Mouse (Mus musculus): Measurements from ENCODE around the gene Gsk3a.

Gene Gsk3a

DNA sequence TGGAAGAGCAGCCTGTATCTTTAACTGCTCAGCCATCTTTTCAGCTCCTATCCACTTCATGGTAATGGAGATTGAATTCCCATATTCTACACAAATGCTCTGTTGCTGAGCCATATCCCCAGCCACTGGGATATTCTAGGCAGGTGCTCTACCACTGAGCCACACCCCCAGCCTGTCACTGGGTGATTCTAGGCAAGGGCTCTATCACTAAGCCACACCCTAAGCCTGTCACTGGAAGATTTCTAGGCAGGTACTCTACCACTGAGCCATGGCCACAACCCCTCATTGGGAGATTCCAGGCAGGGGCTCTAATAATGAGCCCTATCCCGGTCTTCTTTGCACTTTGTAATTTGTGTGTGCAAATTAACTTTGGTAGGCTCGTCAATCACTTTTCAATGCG lies 42.5 kb downstream of the Gsk3a start:
- in situ Hi-C loops (cut with MboI; ENCODE audit: low sequenced_read_pairs): no loop called here

DNA sequence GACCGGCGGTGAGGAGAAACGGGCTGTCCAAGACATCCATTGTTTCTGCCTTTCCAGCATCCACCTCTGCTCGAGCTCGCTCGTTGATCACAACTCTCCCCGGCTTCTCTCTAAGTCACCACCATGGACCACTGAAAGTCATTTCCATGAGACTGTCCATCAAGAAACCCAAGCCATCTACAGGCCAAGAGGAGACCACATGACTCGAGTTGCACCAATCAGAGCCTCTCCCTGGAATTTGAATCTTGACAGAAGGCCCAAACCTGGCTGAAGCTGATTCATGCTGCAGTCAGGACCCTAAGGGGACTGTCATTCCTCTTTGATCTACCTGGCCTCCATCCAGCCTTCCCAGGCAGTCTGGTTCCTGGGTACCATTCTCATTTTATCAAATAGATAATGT lies 45.5 kb downstream of the Gsk3a start:
- in situ Hi-C loops (cut with MboI; ENCODE audit: low sequenced_read_pairs): no loop called here

DNA sequence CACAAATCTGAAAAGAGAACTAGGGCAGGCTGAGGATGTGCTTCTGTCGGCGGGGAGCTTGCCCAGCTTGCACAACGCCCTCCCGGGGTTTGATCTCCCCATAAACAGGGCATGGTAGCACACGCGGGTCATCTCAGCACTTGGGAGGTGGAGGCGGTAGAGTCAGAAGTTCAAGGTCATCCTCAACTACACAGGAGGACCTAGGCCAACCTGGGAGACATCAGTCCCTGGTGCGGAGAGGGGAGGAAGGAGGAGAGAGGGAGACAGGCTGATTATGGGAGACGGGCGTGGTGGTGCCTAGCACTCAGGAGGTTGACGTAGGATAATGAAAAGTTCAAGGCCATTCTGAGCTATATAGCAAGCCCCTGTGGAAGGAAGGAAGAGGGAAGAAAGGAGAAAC lies 46.8 kb downstream of the Gsk3a start:
- in situ Hi-C loops (cut with MboI; ENCODE audit: low sequenced_read_pairs): no loop called here

DNA sequence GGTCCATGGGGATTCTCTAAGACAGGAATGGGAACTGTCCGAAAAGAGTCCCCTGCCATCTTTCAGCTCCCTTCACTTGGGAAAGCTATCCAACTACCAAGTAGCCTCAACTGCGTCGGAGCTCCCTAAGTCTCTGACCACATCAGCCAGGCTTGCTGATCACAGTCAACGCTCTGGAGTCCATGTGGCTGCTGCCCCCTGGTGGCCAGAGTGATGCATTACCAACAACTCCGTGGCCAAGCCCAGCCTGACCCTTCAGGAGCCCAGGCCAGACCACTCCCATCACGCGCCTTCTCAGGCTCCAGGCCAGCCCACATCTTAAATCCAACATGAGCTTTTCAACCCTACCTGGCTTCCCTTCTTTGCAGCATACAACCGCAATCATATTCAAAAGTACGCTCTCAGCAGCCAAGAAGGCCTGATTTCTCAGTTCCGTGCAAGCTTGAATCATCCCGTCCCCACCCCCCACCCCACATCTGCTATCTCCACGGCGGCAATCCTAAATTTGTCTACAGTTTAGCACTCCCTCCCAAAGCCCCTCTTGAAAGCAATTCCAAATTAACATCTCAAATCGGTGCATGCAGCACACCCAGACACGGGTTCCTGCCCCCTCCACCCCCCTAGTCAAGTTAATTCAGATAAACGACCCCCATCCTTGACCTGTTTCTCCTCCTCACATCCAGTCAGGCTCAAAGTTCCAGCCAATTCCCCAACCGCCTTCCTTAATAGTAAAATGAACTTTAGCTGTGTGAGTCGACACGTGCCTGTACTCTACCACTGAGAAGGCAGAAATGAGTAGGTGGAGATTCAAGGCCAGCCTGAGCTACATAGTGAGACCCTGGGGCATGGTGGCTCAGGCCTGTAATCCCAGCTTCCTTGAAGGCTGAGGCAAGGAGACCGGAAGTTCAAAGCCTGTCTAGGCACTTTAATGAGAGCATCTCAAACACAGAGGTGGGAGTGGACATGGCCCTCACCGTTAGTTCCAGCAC lies 49.7 kb downstream of the Gsk3a start:
- in situ Hi-C loops (cut with MboI; ENCODE audit: low sequenced_read_pairs): loop anchor here (5.0 kb wide), 1 partner anchor 61 kb away; no protein-coding TSS in a partner anchor

DNA sequence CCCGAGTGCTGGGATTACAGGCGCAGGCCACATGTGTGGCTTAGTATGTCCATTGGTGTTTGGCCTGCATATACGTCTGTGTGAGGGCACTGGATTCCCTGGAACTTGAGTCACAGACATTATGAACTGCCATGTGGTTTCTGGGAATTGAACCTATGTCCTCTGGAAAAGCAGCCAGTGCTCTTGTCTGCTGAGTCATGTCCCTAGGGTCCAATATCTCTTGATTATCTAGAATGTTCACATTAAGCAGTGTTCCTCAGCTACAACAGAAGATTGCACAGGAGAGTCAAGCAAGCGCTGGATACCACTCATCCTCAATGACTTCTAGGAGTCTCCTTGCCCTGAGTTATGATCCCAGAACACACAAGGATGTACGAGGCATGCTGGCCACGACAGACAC lies 53.6 kb downstream of the Gsk3a start:
- in situ Hi-C loops (cut with MboI; ENCODE audit: low sequenced_read_pairs): no loop called here

DNA sequence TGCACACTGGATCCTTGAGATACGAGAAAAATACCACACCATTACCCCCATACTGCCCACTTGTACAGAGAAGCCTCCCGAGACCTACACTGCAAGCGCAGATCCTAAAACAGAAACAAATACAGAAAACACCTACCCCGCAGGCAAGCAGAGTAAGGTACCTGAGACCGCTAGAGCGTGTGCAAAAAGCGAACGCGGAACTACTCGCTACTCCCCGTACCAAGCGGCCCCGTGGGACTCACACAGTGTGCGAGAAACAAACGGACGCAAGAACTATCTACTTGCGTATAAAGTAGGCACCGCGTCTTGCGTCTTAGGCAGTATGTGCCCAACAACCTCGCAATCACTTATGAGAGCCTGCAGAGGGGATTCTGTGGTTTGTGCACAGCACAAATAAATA lies 55.8 kb downstream of the Gsk3a start:
- in situ Hi-C loops (cut with MboI; ENCODE audit: low sequenced_read_pairs): no loop called here

DNA sequence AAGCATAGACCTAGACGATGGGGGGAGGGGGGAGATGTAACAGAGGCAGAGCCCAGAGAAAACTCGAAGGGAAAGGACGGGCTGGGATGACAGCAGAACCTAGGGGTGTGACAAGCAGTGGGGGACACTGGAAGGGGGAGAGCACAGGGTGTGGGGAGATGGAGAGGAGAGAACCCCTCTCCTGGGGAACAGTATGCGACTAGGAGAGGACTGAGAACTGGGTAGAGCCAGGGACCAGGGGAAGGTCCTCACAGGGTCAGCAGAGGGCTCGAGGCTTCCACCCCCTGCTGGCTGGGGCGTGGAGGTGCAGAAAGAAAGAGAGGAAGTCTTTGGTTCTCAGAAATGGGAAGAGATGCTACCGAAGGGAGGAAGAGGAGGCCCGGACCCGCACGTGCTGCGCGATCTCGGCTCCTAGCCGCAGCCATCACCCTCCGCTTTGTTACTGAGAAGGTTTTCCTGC lies 56.3 kb downstream of the Gsk3a start:
- in situ Hi-C loops (cut with MboI; ENCODE audit: low sequenced_read_pairs): no loop called here

DNA sequence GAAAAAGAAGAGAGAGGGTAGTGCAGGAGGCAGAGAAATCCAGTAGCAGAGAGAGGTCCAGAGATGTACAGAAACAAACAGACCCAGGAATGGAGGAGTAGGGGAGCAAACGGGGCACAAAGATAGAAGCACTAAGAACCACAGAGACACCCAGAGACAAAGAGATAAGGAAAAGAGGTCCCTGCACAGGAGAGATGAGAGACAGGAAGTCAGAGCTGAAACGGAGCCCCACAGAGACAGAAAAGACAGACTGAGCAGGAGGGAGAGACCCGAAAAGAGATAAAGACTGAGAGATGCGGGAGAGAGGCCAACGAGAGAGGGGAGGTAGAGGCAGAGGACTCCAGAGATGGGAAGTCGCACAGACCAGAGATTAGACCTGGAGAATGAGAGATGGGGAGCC lies 57.1 kb downstream of the Gsk3a start:
- in situ Hi-C loops (cut with MboI; ENCODE audit: low sequenced_read_pairs): no loop called here

DNA sequence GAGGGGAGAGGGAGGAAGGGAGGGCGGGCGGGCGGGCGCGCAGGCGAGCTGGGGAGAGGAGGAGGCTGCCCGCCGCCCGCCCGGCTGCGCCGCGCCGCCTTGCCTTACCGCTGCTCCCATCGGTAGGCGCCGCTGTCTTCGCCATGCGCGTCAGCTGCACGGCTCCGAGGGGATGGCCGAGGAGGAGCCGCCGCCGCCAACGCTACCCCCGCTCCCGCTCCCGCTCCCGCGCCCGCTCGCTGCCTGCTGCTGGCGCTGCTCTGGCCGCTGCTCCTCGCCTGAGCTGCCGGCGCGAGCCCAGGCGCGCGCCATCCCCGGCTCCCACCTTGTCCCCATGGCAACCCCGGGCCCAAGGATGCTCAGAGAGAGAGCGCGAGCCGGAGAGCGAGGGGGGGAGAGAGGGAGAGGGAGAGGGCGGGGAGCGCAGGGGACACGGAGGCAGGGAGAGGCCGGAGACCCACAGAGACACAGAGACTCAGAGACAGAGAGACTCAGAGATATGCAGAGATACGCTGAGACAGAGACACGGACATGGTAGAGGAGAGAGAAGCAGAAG lies 58.0 kb downstream of the Gsk3a start, which contains the start of gene Pou2f2:
TSS of gene Pou2f2 (minus strand) at position 121 of the 556 bp plus-strand sequence.
- in situ Hi-C loops (cut with MboI; ENCODE audit: low sequenced_read_pairs): no loop called here

DNA sequence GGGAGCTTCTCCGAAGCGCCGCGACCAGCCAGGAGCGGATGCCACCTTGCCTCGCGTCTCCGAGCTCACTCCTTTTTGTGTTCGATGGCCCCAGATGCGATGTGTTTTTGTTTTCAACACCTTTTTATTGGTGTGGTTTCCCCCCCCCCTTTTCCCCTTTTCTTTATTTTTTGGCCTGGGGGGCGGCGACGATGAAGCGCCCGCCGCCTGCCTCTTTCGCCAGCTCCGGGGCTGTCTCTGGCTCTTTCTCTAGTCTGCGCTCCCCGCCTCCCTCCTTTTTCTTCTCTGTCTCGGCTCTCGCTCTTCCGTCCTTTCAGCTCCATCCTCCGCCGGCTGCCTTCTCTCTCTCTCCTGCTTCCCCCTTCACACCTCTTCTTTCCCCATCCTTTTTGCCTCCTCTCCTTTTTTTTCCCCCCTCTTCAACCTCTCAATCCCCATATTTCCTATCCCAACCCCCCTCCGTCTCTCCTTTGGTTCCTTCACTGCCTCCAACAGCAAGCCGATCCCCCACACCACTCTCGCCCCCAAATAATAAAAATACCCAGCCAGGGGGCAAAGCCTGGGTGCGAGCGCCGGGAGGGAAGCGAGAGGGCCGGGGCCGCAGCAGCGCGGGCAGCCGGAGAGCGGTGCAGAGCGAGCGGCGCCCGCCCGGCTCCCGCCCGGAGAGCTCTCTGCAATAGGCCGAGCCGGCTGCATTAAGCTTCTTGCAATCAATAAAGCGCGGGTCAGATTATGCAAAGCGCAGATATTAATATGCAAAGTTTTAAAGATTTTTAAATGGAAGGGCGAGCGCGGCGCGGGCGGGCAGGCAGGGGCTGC lies 58.7 kb downstream of the Gsk3a start:
- in situ Hi-C loops (cut with MboI; ENCODE audit: low sequenced_read_pairs): no loop called here

DNA sequence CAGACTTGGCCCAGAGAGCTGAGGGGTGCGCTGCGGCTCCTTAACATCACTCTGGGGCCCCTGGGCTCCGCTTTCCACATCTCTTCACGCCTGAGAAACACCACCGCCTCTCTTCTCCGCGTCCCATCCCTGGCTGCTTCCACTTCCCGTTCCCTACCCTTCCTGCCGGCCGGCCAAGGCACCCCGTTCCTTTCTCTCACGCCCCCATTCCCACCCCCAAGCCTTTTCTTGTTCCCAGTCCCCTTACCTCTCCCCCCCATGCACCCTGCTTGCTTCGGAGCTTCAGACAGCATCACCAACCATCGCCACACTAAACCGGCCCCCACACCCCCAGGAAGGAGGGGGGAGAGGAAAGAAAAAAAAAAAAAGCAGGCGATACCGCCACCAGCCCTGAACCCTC lies 59.3 kb downstream of the Gsk3a start:
- in situ Hi-C loops (cut with MboI; ENCODE audit: low sequenced_read_pairs): no loop called here
